9 mouse cellular contexts compared by ENCODE assay signal in genomic region chr2:148902286-148902685, GRCm38 (mm10). TPM values are rescaled to one million over a fixed set of nuclear protein-coding genes. Genes with fewer than 3 reads are reported as not detected.
DNase-seq lines count a peak whose midpoint lies in the region; ATAC-seq and TF ChIP-seq lines count a peak whose summit lies in the region.
"Had no signal": no experiment of that assay in that cellular context is flagged by ENCODE, and none has a peak within 500 bp of the region (broad histone marks: within the 10 kb centered on the region; RNA-seq: fewer than 3 reads in every experiment).

No protein-coding gene starts in this region.

- H3K36me3 ChIP-seq in MEL (ENCODE audit: control insufficient read depth in 1 of 2, insufficient read depth in 2 of 2, low read length in 2 of 2): no peaks in the 10 kb centered on the region
- no peaks in the 10 kb centered on the region for H3K36me3 ChIP-seq in lung, embryonic 15.5 days

- TF ChIP-seq CTCF in MEL (IDR thresholded peaks at IDR 0.05 in 2 of 3, conservative IDR thresholded peaks at IDR 0.05 in 1 of 3; ENCODE audit: control insufficient read depth in 1 of 3, insufficient read depth in 1 of 3, low read depth in 2 of 3, low read length in 3 of 3, poor library complexity in 1 of 3, severe bottlenecking in 1 of 3): peak; percentile 73 to 85 (median 84)
- TF ChIP-seq CTCF in layer of hippocampus, adult 2 months (conservative IDR thresholded peaks at IDR 0.05): peak; percentile 90
- TF ChIP-seq CTCF in olfactory bulb, adult 2 months (IDR thresholded peaks at IDR 0.05; ENCODE audit: insufficient read depth, low read depth, low read length): peak; percentile 92

- H3K4me2 ChIP-seq in lung, embryonic 15.5 days: no peak overlapping the region

- no peaks in the 10 kb centered on the region for H3K27me3 ChIP-seq in MEL (ENCODE audit: control insufficient read depth in 1 of 2, insufficient read depth in 2 of 2, low read length in 2 of 2)
- H3K27me3 ChIP-seq in lung, embryonic 15.5 days: no peaks in the 10 kb centered on the region

- H3K4me1 ChIP-seq in MEL (ENCODE audit: control insufficient read depth in 1 of 2, insufficient read depth in 2 of 2, low read length in 2 of 2): no peaks in the 10 kb centered on the region
- no peaks in the 10 kb centered on the region for H3K4me1 ChIP-seq in lung, embryonic 15.5 days
- no peaks in the 10 kb centered on the region for H3K4me1 ChIP-seq in olfactory bulb, adult 2 months (ENCODE audit: control insufficient read depth, insufficient read depth, low read length)

- no peaks in the 10 kb centered on the region for H3K79me2 ChIP-seq in MEL (ENCODE audit: control insufficient read depth, insufficient read depth, low read length, poor library complexity)

- TF ChIP-seq RAD21 in MEL (IDR thresholded peaks at IDR 0.05; ENCODE audit: low read depth, low read length): peak; percentile 75

- ATAC-seq in frontal cortex, adult (ENCODE audit: low TSS enrichment): peak; percentile 94
- peak; percentile 95 to 96 for ATAC-seq in hematopoietic stem cell, adult 5-6 weeks (replicated peaks in 1 of 2; ENCODE audit: insufficient read depth in 1 of 2, low FRiP score in 2 of 2, low TSS enrichment in 1 of 2, low read depth in 1 of 2, poor library complexity in 2 of 2, severe bottlenecking in 2 of 2)
- peak; percentile 65; the same call in 1 of the 2 replicates for ATAC-seq in lung, embryonic 15.5 days (ENCODE audit: borderline replicate concordance, extremely low read depth, low FRiP score, low TSS enrichment)

- no peak overlapping the region for H3K9ac ChIP-seq in MEL (ENCODE audit: control insufficient read depth, low read depth, low read length, poor library complexity, severe bottlenecking)
- no peak overlapping the region for H3K9ac ChIP-seq in lung, embryonic 15.5 days

- 8% methylated on average over 5 of the region's 5 CpGs for WGBS in lung, embryonic 15.5 days
- WGBS in olfactory bulb, adult 2 months: 10% methylated on average over 5 of the region's 5 CpGs

- H3K27ac ChIP-seq in MEL (ENCODE audit: control insufficient read depth, low read depth, low read length): no peak overlapping the region
- peak overlapping the region; percentile 58; the same call in 1 of the 2 replicates for H3K27ac ChIP-seq in layer of hippocampus, adult 2 months
- no peak overlapping the region for H3K27ac ChIP-seq in lung, embryonic 15.5 days
- no peak overlapping the region for H3K27ac ChIP-seq in olfactory bulb, adult 2 months (ENCODE audit: insufficient read depth, low read depth, low read length)
- H3K27ac ChIP-seq: macrophage had no signal

- H3K4me3 ChIP-seq in MEL (ENCODE audit: control insufficient read depth in 1 of 2, insufficient read depth in 1 of 2, low read depth in 2 of 2, low read length in 2 of 2): no peak overlapping the region
- H3K4me3 ChIP-seq in layer of hippocampus, adult 2 months: peak overlapping the region; percentile 37
- H3K4me3 ChIP-seq in lung, embryonic 15.5 days: no peak overlapping the region
- H3K4me3 ChIP-seq in olfactory bulb, adult 2 months (ENCODE audit: insufficient read depth, low read depth, low read length): no peak overlapping the region

- no peak for TF ChIP-seq POLR2A in MEL (IDR thresholded peaks at IDR 0.05; ENCODE audit: control insufficient read depth in 1 of 2, insufficient read depth in 1 of 2, low read depth in 1 of 2, low read length in 2 of 2, poor library complexity in 1 of 2)
- TF ChIP-seq POLR2A in olfactory bulb, adult 2 months (IDR thresholded peaks at IDR 0.05; ENCODE audit: insufficient read depth, low read depth, low read length): no peak

- DNase-seq in MEL (ENCODE audit: low read depth, low spot score): peak; percentile 63
- peak; percentile 34 for DNase-seq in cerebellum, adult 11-12 months
- peak; percentile 52 to 70 for DNase-seq in layer of hippocampus, adult 2 months (ENCODE audit: low spot score in 2 of 2)
- DNase-seq in thymus, adult 18-20 months: peak; percentile 8 to 11

- no peaks in the 10 kb centered on the region for H3K9me3 ChIP-seq in MEL (replicated peaks; ENCODE audit: insufficient read depth, low read length)
- H3K9me3 ChIP-seq in lung, embryonic 15.5 days: no peaks in the 10 kb centered on the region

- TF ChIP-seq EP300 in MEL (IDR thresholded peaks at IDR 0.05; ENCODE audit: low read depth in 1 of 2, low read length in 2 of 2): no peak

TF ChIP-seq in MEL, 35 proteins besides CTCF, POLR2A, EP300 and RAD21:
- TF ChIP-seq RCOR1 (IDR thresholded peaks at IDR 0.05; ENCODE audit: low read depth, low read length): no peak
- no peak for TF ChIP-seq MAFK (IDR thresholded peaks at IDR 0.05; ENCODE audit: borderline replicate concordance, low read depth, low read length)
- TF ChIP-seq ZC3H11A (IDR thresholded peaks at IDR 0.05; ENCODE audit: low read depth, low read length): peak; percentile 50
- TF ChIP-seq NRF1 (IDR thresholded peaks at IDR 0.05; ENCODE audit: insufficient read depth, low read depth, low read length, poor library complexity, severe bottlenecking): no peak
- peak; percentile 77 for TF ChIP-seq SMC3 (IDR thresholded peaks at IDR 0.05; ENCODE audit: low read depth, low read length)
- TF ChIP-seq NELFE (IDR thresholded peaks at IDR 0.05; ENCODE audit: low read depth, low read length): no peak
- TF ChIP-seq ZKSCAN1 (IDR thresholded peaks at IDR 0.05; ENCODE audit: low read depth, low read length): no peak
- no peak for TF ChIP-seq USF2 (IDR thresholded peaks at IDR 0.05; ENCODE audit: borderline replicate concordance in 1 of 2, insufficient read depth in 1 of 2, low read depth in 1 of 2, low read length in 2 of 2)
- TF ChIP-seq TAL1 (IDR thresholded peaks at IDR 0.05; ENCODE audit: low read length): no peak

RNA-seq across cellular contexts. Expression of gene Cst3, which starts 26.8 kb away (rescaled TPM):
- total RNA-seq in MEL (2012; rRNA removed): 104 and 114 TPM in 2 replicates
- 100 to 1,000 TPM in 1 of 2 experiments, not detected in 1; 122 TPM for polyA plus RNA-seq in MEL (2012; ENCODE audit: insufficient read depth in 1 of 2, insufficient read length in 2 of 2, low read depth in 1 of 2, low replicate concordance in 2 of 2, missing spikeins in 1 of 2)
- total RNA-seq in hematopoietic stem cell, adult 5-6 weeks (2017): 200 and 303 TPM in 2 replicates
- total RNA-seq in layer of hippocampus, adult 2 months (2021): 1,000 to 10,000 TPM; 2,176 to 2,304 TPM
- 514 and 555 TPM in 2 replicates for polyA plus RNA-seq in lung, embryonic 15.5 days (2015; fragmentation: Nextera tagmentation; extraction: Ambion mirVana)
- 616 and 1,102 TPM in 2 replicates for polyA plus RNA-seq in olfactory bulb, adult 2 months (2012; ENCODE audit: insufficient read depth, insufficient read length, low replicate concordance, missing spikeins)

RNA-seq across cellular contexts. Expression of gene 9230104L09Rik, which starts 37.4 kb away (rescaled TPM):
- total RNA-seq in MEL (2012; rRNA removed): not detected in 2 replicates
- not detected for polyA plus RNA-seq in MEL (2012; ENCODE audit: insufficient read depth in 1 of 2, insufficient read length in 2 of 2, low read depth in 1 of 2, low replicate concordance in 2 of 2, missing spikeins in 1 of 2)
- total RNA-seq in hematopoietic stem cell, adult 5-6 weeks (2017): not detected in 2 replicates
- not detected for total RNA-seq in layer of hippocampus, adult 2 months (2021)
- polyA plus RNA-seq in lung, embryonic 15.5 days (2015; fragmentation: Nextera tagmentation; extraction: Ambion mirVana): not detected in 2 replicates
- not detected in 2 replicates for polyA plus RNA-seq in olfactory bulb, adult 2 months (2012; ENCODE audit: insufficient read depth, insufficient read length, low replicate concordance, missing spikeins)
- polyA plus RNA-seq: macrophage had no signal

Comparison
In these comparisons a context has a peak if more than half of its experiments do, and no peak if none do; other contexts are left out.
1. DNase-seq: peak in every context shown above with its lines; median percentile 63 in MEL; 61 in layer of hippocampus, adult 2 months; 34 in cerebellum, adult 11-12 months; 10 in thymus, adult 18-20 months.